Mouse (Mus musculus) right cerebral cortex, postnatal 14 days (tissue): Measurements from ENCODE around the gene Ube2q1.

Experiments
- DNase-seq: peaks from one replicate; pipeline ENCODE4 v3.0.0; 2022

The Ube2q1 gene

DNA sequence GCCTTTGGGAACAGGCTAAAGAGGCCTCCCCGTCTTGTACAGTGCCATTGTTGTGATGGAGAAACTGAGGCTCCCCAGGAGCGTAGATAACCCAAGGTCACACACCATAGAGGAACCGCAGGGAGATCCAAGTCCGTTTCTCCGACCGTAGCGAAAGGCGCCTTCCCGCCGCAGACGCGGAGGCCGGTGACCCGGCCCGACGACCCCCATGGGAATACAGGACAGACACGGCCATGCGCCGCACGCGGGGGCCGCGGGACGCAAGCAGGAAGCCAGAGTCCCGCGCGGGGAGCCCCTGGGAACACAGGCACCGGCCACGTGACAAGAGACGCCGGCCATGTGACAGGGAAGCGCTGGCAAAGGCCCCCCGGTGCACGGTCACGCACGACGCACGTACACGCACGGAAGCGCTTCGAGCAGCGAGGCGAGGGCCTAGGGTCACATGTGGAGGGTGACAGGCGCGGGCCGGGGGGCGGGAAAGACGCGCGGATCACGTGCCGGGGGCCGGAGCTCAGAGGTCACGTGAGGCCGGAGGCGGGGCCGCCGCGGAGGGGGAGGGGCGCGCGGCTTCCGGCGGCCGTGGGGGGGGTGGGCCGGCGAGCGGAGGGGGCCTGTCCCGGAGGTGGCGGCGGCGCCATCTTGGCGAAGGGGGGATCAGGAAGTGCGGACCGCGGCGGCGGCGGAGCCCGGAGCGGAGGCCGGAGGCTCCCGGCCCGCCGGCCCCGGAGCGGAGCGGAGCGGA, at the start of gene Ube2q1:
Gene Ube2q1, plus strand, starts transcription at position 649 of the 742 bp plus-strand sequence.
- peak; percentile 98 for DNase-seq

DNA sequence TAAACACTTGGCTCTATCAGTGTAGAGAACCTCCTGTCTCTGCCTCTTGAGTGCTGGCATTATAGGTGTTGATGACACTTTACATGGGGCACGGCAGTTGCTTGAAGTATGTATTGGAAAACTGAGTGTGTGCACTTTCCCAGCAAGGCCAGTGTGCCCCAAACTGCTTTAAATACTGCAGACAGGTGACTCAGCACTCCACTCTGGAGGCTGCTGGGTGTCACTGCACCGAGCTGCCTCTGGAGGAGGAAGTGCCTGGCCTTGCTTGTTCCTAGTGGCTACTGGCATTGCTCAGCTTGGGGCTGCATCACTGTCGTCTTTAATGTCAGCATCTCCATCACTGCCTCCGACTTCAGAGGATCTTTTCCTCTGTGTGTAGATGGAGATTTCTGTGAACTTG, 46.4 kb upstream of the Ube2q1 start:
- no peak for DNase-seq

DNA sequence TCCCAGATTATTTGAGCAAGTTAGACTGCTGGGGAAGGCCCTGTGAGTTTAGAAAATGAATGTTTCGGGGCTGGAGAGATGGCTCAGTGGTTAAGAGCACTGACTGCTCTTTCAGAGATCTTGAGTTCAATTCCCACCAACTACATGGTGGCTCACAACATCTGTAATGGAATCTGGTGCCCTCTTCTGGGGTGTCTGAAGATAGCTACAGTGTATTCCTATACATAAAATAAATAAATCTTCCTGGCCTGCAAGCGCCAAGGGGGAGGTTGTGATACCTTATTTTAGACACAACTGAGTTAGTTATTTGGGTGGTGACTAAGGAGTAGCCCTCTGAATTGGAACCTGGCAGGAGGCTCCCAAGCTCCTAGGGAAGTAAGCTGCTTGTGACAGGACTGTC, 44.6 kb upstream of the Ube2q1 start:
- DNase-seq = no peak

- peak; percentile 49 for DNase-seq
These were observed 42.8 kb upstream of the Ube2q1 start for GRCm38 (mm10) chr3:89730350-89731331.

GRCm38 (mm10) chr3:89732091-89732490, 41.3 kb upstream of the Ube2q1 start:
- DNase-seq = no peak

GRCm38 (mm10) chr3:89738509-89738908, 34.9 kb upstream of the Ube2q1 start:
- DNase-seq = no peak

DNA sequence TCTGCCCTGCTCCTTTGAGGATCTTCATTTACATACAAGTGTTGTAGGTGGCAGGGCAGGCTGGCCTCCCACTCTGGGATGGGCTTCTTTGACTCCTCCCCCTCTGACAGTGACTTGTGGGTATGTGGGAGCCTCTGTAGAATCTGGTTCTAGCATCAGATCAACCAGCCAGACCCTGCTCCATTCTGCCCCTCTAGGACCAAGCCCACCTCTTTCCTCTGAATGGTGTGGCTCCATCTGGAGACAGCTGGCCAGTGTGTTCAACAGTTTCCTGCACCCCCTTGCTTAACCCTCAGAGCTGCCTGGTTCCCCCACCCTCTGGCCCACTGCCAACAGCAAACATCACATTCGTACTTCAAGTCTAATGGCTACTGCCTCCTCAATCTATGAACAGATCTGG, 21.1 kb upstream of the Ube2q1 start:
- peak; percentile 32 for DNase-seq

DNA sequence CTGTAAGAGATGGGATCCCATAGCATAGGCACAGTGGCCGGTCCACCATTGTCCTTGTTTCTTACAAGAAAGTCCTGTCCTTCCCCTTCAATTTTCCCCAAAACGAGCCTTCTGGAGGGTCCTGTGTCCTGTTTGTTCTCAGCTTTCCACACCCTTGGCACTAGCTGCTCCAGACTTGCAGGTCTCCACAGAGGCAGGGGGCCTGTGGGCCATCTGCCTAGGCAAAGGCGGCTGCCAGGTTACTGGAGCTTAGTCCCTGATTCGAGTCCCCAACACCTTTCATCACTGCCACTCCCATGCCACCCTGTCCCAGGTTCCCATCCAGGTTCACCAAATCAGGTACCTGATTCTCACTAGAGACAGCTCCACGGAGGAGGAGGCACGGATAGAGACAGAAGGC, 18.1 kb upstream of the Ube2q1 start:
- DNase-seq = no peak

DNA sequence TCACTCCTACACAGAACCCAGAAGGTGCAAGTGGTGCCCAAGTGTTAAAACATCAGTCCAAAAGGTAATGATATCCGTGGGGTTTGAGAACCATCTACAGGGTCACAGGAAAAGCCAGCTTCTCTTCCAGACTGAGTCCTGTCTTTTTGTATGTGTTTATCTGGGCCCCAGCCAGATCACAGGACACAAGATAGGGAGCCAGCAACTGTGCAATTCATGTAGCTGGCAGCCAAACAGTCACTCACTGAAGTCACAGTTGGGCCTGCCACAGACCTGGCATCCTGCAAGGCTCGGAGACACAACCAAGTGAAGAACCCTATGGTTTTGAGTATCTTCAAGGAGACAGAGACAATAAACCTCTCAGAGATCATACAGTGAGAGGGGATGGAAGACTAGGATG, 15.6 kb upstream of the Ube2q1 start:
- DNase-seq = no peak

DNA sequence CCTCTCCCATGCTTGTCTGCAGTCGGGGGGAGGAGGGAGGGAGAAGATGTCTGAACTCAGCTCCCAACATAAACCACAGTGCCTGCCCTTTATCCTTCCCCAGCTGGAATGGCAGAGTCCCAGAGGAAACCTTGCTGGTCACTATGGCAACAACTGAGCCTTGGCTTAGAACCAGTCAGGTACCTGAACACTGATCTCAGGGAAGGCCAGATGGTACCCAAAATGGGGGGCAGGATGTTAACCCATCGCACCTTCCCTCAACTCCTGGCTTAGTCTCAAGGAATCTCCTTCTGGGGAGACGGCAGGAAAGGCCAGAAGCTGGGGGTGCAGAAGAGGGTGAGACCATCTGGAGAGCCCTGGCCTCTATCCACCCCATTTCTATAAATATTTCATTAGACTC, 13.6 kb upstream of the Ube2q1 start:
- DNase-seq = no peak

- DNase-seq = peak; percentile 64
These were observed 9.2 kb upstream of the Ube2q1 start, which contains the start of gene Chrnb2 for GRCm38 (mm10) chr3:89764119-89764724. Chrnb2 (minus strand) TSS chr3:89764632.

- DNase-seq = no peak
These were observed 3.8 kb upstream of the Ube2q1 start for GRCm38 (mm10) chr3:89769584-89769983.

DNA sequence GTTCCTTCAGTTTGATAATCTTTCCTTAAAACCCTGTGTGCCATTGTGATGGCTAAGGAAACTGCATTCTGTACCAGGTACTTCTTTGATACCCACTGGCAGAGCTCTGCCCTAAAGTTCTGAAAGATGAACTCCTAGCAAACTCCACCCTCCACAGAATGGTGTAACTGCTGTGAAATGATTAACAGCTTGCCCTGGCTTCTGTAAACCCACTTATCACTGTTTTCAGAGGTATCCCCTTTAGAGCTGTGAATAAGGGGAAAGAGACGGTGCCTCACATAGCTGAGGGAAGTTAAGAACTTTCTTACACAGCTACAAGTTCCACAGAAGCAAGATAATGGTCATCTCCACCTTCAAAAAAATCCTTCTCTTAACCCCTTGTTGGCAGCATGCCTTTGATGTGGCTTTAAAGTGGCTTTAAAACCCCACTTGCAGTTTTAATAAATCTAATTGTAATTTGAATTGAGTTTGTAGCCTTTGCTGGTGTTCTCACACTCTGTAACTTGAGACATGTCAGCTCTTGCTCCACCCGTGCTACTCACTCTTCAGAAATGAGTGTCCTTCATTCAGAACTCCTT, 2.9 kb upstream of the Ube2q1 start:
- DNase-seq = no peak

GRCm38 (mm10) chr3:89772588-89772967, 838 bp upstream of the Ube2q1 start:
- peak; percentile 74 for DNase-seq

GRCm38 (mm10) chr3:89773740-89774211, 360 bp downstream of the Ube2q1 start:
- peak; percentile 45 for DNase-seq

DNA sequence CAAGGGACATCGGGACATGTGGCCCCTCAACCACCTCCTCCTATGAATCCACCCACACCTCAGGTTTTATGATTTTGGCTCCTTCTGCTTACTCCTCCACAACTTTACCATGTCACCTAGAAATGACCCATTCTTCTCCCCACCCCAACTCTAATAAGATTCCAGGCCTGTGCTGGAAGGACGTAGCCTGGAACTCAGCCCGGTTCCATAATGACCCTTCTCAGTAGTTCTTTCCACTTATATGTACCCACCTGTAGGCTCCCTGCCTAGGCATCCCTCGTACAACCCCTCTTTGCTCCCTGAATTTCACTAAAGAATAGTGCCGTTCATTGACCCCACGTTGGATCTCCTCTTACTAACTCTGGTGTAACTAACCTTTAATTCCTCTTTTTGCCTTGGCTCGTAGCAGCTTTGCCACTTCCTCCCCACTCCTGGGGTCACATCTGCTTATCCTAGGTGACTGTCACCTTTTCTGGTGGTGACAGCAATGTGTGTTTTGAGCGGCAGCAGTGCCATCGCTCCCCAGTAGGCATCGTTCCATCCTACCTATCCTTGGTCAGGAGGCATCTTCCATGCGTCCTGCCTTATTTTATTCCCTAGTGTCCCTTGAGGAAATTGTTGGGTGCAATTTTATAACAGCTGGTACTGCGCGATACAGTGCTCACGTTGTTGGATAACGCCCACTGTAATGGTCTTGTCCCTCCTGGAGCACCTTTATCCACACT, 982 bp downstream of the Ube2q1 start:
- no peak for DNase-seq

GRCm38 (mm10) chr3:89776001-89776400, 2.6 kb downstream of the Ube2q1 start:
- DNase-seq = no peak

DNA sequence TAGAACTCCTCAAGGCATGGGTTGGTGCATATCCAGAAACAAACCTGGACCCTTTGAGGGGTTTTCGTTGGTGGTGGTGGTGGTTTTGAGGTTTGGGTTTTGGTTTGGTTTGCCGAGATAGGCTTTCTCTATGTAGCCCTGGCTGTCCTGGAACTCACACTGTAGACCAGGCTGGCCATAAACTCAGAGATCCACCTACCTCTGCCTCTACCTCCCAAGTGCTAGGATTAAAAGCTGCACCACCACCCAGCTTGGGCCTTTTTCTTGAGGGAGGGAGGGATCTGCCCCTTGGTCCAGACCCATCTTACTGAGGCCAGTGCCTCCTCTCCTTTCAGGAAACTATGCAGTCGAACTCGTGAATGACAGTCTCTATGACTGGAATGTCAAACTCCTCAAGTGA, 6.7 kb downstream of the Ube2q1 start:
- DNase-seq = no peak

DNA sequence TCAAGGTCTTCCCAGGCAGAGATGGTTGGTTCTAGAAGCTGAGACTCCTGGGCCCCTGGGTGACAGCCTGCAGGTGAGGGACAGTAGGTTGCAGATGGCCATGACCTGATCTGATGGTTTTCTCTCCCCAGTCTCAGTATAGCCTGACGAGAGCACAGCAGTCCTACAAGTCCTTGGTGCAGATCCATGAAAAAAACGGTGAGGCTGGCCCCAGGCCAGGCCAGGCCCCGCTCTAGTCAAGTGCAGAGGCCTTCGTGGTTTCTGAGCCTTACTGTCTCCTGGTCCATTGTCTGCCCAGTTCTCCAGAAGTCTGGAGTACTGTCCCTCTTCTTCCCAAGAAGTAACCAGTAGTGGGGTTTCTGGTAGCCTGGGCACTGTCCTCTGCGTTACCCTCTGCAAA, 8.2 kb downstream of the Ube2q1 start:
- no peak for DNase-seq

DNA sequence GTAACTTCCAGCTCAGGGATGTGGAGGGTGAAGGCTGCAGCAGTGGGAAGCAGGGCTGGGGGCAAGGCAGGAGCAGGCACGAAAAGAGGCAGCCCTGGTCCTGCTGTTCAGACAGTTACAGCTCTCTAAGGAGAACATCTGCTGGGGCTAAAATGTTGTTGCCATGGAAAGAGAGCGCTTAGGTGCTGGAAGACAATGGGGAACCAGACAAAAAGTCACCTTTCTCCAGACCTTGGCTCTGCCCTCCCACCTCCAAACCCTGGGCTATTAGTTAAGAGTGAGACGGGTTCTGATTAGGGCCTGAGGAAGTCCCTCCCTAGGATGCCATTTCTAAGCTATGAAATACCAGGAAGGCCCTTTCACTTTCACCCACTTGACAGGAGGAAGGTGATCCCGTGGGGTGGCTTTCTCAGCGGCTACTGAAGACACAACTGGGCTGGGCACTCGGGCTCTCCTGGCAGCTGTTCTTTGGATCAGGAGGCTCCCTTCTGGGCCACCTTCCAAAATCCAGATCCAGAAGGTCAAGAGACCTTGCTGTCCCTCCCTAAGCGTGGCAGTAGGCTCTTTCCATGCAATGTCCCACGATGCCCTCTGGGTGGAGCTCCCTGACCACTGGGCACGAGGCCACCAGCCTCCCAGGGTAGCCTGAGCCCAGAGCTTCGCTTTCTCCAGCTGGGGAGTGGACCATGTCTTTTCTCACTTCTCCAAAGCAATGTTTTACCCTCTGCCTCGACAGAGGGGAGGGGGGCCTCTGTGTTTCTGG, 11.8 kb downstream of the Ube2q1 start:
- DNase-seq = peak; percentile 77

GRCm38 (mm10) chr3:89786275-89786674, 12.9 kb downstream of the Ube2q1 start:
- no peak for DNase-seq
